Mouse (Mus musculus): ENCODE data around the gene Gm28048. TPM values are rescaled to one million over a fixed set of nuclear protein-coding genes. Genes with fewer than 3 reads are reported as not detected.

The Gm28048 gene
- polyA plus RNA-seq, 1 experiment from 2014 or later, result 8.2 TPM

DNA sequence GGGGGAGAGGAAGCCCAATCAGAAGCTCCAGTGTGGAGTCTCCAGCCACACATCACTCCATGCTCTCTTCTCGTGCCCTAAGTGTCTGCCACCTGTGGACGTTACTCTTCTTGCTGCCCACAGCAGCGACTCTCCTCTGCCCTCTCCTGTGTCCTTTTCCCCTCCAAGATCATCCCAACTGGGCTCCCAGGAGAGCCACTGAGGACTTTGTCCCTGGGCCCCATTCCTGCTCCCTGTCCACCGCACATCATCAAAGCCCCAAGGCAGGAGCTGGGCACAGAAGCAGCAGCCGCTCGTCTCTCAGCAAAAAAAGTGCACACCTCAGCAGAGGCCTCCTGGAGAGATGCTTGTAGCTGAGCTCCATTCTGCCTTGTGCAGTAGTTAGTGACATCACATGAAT lies 33.1 kb upstream of the Gm28048 start:
- no peak overlapping the region for H3K9ac ChIP-seq (ENCODE audit: low read depth, low read length)
- no peak overlapping the region for H3K27ac ChIP-seq (ENCODE audit: low read depth, low read length)
- no peaks in the 10 kb centered on the region for H3K4me1 ChIP-seq (ENCODE audit: control insufficient read depth, insufficient read depth, low read length)
- WGBS (ENCODE audit: insufficient replicate concordance), result 73% methylated on average over 6 of the region's 6 CpGs
- no peaks in the 10 kb centered on the region for H3K27me3 ChIP-seq (ENCODE audit: control insufficient read depth, insufficient read depth, low read length)
- no peak for ATAC-seq (replicated peaks; ENCODE audit: insufficient number of reproducible peaks, low FRiP score, low TSS enrichment)
- H3K9me3 ChIP-seq (replicated peaks; ENCODE audit: control insufficient read depth, low read length), result no peaks in the 10 kb centered on the region
- H3K4me2 ChIP-seq, result no peak overlapping the region
- no peak overlapping the region for H3K4me3 ChIP-seq (ENCODE audit: low read depth, low read length)
- H3K36me3 ChIP-seq (ENCODE audit: control insufficient read depth, insufficient read depth, low read length), result no peaks in the 10 kb centered on the region

DNA sequence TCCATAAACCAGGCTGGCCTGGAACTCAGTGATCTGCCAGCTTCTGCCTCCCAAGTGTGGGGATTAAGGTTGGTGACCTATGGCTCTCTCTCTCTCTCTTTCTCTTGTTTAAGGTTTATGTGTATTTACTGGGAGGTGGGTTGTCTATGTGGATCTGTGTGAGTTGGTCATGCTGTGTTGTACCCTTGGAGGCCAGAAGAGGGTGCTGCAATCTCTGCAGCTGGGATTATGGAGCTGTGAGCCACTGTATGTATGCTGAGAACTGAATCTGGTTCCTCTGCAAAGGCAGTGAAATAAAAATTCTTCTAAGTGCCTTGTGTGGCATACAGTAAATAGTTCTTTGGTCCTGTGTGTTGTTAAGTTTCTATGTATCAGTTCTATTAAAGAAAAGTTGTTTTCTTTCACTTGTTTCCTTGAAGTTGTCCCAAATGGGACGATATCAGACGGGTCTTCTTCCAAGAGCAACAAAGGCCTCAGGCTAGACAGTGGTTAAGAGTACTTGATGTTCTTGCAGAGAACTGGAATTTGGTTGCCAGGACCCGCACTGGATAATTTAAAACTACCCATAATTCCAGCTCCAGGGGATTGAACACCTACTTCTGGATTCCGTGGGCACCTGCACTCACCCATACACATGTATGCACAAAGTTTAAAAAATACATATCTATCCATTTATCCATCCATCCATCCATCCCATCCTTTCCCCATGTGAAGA lies 31.8 kb upstream of the Gm28048 start:
- no peak overlapping the region for H3K27ac ChIP-seq (ENCODE audit: low read depth, low read length)
- no peak overlapping the region for H3K4me2 ChIP-seq
- no peaks in the 10 kb centered on the region for H3K27me3 ChIP-seq (ENCODE audit: control insufficient read depth, insufficient read depth, low read length)
- no peak for ATAC-seq (replicated peaks; ENCODE audit: insufficient number of reproducible peaks, low FRiP score, low TSS enrichment)
- no peaks in the 10 kb centered on the region for H3K4me1 ChIP-seq (ENCODE audit: control insufficient read depth, insufficient read depth, low read length)
- 79% methylated on average over 4 of the region's 4 CpGs for WGBS (ENCODE audit: insufficient replicate concordance)
- H3K9ac ChIP-seq (ENCODE audit: low read depth, low read length), result no peak overlapping the region
- no peak overlapping the region for H3K4me3 ChIP-seq (ENCODE audit: low read depth, low read length)
- no peaks in the 10 kb centered on the region for H3K36me3 ChIP-seq (ENCODE audit: control insufficient read depth, insufficient read depth, low read length)
- no peaks in the 10 kb centered on the region for H3K9me3 ChIP-seq (replicated peaks; ENCODE audit: control insufficient read depth, low read length)

DNA sequence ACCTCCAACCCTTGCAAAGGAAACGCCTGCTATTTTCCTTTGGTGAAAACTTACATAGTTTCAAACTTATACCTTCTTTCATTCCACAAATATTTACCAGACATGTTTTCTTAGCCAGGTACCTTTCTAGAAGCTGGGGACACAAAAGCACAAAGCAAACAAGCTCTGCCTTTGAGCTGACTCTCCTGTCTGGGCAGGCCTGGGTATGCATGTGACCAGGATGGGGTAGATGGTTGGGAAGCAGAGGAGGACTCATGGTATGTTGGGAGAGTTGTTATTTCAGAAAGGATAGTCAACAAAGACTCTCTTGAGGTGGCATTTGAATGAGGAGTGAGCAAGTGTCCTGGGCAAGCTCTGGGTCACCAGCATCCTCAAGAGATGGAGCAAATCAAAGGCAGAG lies 31.2 kb upstream of the Gm28048 start:
- Histone ChIP-seq H3K27me3 (ENCODE audit: control insufficient read depth, insufficient read depth, low read length) (no peaks in the 10 kb centered on the region), H3K4me3 (ENCODE audit: low read depth, low read length) (no peak overlapping the region), H3K4me1 (ENCODE audit: control insufficient read depth, insufficient read depth, low read length) (no peaks in the 10 kb centered on the region), H3K4me2 (no peak overlapping the region), H3K36me3 (ENCODE audit: control insufficient read depth, insufficient read depth, low read length) (no peaks in the 10 kb centered on the region), H3K27ac (ENCODE audit: low read depth, low read length) (no peak overlapping the region), H3K9ac (ENCODE audit: low read depth, low read length) (no peak overlapping the region), H3K9me3 (replicated peaks; ENCODE audit: control insufficient read depth, low read length) (no peaks in the 10 kb centered on the region)
- 68% methylated on average over 1 of the region's 1 CpGs for WGBS (ENCODE audit: insufficient replicate concordance)
- ATAC-seq (replicated peaks; ENCODE audit: insufficient number of reproducible peaks, low FRiP score, low TSS enrichment), result no peak

- Histone ChIP-seq H3K4me3 (ENCODE audit: low read depth, low read length) (peak overlapping the region; percentile 64), H3K36me3 (ENCODE audit: control insufficient read depth, insufficient read depth, low read length) (peaks cover 7% of the 10 kb centered on the region), H3K27me3 (ENCODE audit: control insufficient read depth, insufficient read depth, low read length) (no peaks in the 10 kb centered on the region), H3K4me2 (peak overlapping the region; percentile 87), H3K4me1 (ENCODE audit: control insufficient read depth, insufficient read depth, low read length) (peaks cover 3% of the 10 kb centered on the region; the same call in 1 of the 2 replicates), H3K9ac (ENCODE audit: low read depth, low read length) (no peak overlapping the region), H3K27ac (ENCODE audit: low read depth, low read length) (no peak overlapping the region), H3K9me3 (replicated peaks; ENCODE audit: control insufficient read depth, low read length) (no peaks in the 10 kb centered on the region)
- no peak for ATAC-seq (replicated peaks; ENCODE audit: insufficient number of reproducible peaks, low FRiP score, low TSS enrichment)
- 28% methylated on average over 4 of the region's 4 CpGs for WGBS (ENCODE audit: insufficient replicate concordance)
Observed at GRCm38 (mm10) chr11:23008824-23009200, 26.9 kb upstream of the Gm28048 start.

- Histone ChIP-seq H3K27ac (ENCODE audit: low read depth, low read length) (peak overlapping the region; percentile 92), H3K9ac (ENCODE audit: low read depth, low read length) (peak overlapping the region; percentile 83), H3K36me3 (ENCODE audit: control insufficient read depth, insufficient read depth, low read length) (peaks cover 8% of the 10 kb centered on the region), H3K27me3 (ENCODE audit: control insufficient read depth, insufficient read depth, low read length) (no peaks in the 10 kb centered on the region), H3K9me3 (replicated peaks; ENCODE audit: control insufficient read depth, low read length) (no peaks in the 10 kb centered on the region), H3K4me2 (peak overlapping the region; percentile 87), H3K4me1 (ENCODE audit: control insufficient read depth, insufficient read depth, low read length) (peaks cover 3% of the 10 kb centered on the region; the same call in 1 of the 2 replicates), H3K4me3 (ENCODE audit: low read depth, low read length) (peak overlapping the region; percentile 64)
- peak; percentile 90 for ATAC-seq (replicated peaks; ENCODE audit: insufficient number of reproducible peaks, low FRiP score, low TSS enrichment)
- under 1% methylated on average over 40 of the region's 40 CpGs for WGBS (ENCODE audit: insufficient replicate concordance)
Observed at GRCm38 (mm10) chr11:23008181-23008823, 26.4 kb upstream of the Gm28048 start.

- no peaks in the 10 kb centered on the region for H3K27me3 ChIP-seq (ENCODE audit: control insufficient read depth, insufficient read depth, low read length)
- 2% methylated on average over 22 of the region's 22 CpGs for WGBS (ENCODE audit: insufficient replicate concordance)
- peak within 1 kb of the TSS; percentile 64 for H3K4me3 ChIP-seq (ENCODE audit: low read depth, low read length)
- H3K36me3 ChIP-seq (ENCODE audit: control insufficient read depth, insufficient read depth, low read length), result peaks cover 9% of the 10 kb centered on the region
- H3K9ac ChIP-seq (ENCODE audit: low read depth, low read length), result peak within 1 kb of the TSS; percentile 83
- peak within 1 kb of the TSS; percentile 87 for H3K4me2 ChIP-seq
- peaks cover 3% of the 10 kb centered on the region; the same call in 1 of the 2 replicates for H3K4me1 ChIP-seq (ENCODE audit: control insufficient read depth, insufficient read depth, low read length)
- peak within 1 kb of the TSS; percentile 92 for H3K27ac ChIP-seq (ENCODE audit: low read depth, low read length)
- ATAC-seq (replicated peaks; ENCODE audit: insufficient number of reproducible peaks, low FRiP score, low TSS enrichment), result peak; percentile 95
- H3K9me3 ChIP-seq (replicated peaks; ENCODE audit: control insufficient read depth, low read length), result no peaks in the 10 kb centered on the region
Observed at GRCm38 (mm10) chr11:23007481-23008180, 25.7 kb upstream of the Gm28048 start, which contains the start of gene Fam161a. Gene Fam161a, plus strand, starts transcription at chr11:23007531.

DNA sequence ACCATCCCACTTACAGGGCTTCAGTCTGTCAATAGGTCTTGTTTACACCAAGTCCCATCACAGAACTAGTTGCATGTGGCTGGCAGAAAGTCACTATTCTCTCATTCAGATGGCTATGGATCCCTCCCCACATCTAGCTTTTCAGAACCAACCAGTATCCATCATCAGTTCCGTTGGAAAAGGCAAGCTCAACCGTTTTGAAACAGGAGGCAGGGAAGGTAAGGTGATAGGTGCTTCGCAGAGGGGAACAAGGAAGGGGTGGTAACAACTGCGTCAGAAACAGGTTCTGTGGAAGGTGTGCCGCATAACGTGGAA lies 25.2 kb upstream of the Gm28048 start:
- H3K4me1 ChIP-seq (ENCODE audit: control insufficient read depth, insufficient read depth, low read length), result peaks cover 3% of the 10 kb centered on the region; the same call in 1 of the 2 replicates
- H3K27ac ChIP-seq (ENCODE audit: low read depth, low read length), result peak overlapping the region; percentile 54; the same call in 1 of the 2 replicates
- peak overlapping the region; percentile 64 for H3K4me3 ChIP-seq (ENCODE audit: low read depth, low read length)
- peak overlapping the region; percentile 64 for H3K9ac ChIP-seq (ENCODE audit: low read depth, low read length)
- ATAC-seq (replicated peaks; ENCODE audit: insufficient number of reproducible peaks, low FRiP score, low TSS enrichment), result no peak
- 5% methylated on average over 6 of the region's 6 CpGs for WGBS (ENCODE audit: insufficient replicate concordance)
- H3K27me3 ChIP-seq (ENCODE audit: control insufficient read depth, insufficient read depth, low read length), result no peaks in the 10 kb centered on the region
- no peaks in the 10 kb centered on the region for H3K9me3 ChIP-seq (replicated peaks; ENCODE audit: control insufficient read depth, low read length)
- H3K4me2 ChIP-seq, result peak overlapping the region; percentile 87
- peaks cover 15% of the 10 kb centered on the region for H3K36me3 ChIP-seq (ENCODE audit: control insufficient read depth, insufficient read depth, low read length)

DNA sequence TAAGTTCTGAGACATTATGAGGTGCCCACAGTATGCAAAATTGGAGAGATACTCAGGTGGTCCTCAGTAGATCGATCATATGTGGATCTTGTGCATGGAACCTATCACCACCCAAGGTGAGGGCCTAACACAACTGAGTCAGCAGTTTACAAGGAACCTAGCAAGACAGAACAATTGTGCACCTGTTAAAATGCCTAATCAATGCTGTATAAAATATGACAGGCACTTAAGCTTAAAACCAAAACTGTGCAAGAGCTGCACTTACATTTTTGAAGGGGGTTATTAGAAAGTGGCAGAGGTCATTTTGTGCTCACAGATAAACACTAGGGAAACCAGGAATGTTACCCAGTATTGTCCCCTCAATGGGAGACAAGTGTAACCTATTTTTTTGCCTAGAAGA lies 23.4 kb upstream of the Gm28048 start:
- Histone ChIP-seq H3K4me3 (ENCODE audit: low read depth, low read length) (no peak overlapping the region), H3K4me2 (no peak overlapping the region), H3K27me3 (ENCODE audit: control insufficient read depth, insufficient read depth, low read length) (no peaks in the 10 kb centered on the region), H3K27ac (ENCODE audit: low read depth, low read length) (no peak overlapping the region), H3K36me3 (ENCODE audit: control insufficient read depth, insufficient read depth, low read length) (peaks cover 27% of the 10 kb centered on the region), H3K4me1 (ENCODE audit: control insufficient read depth, insufficient read depth, low read length) (peaks cover 3% of the 10 kb centered on the region; the same call in 1 of the 2 replicates), H3K9me3 (replicated peaks; ENCODE audit: control insufficient read depth, low read length) (no peaks in the 10 kb centered on the region), H3K9ac (ENCODE audit: low read depth, low read length) (no peak overlapping the region)
- ATAC-seq (replicated peaks; ENCODE audit: insufficient number of reproducible peaks, low FRiP score, low TSS enrichment), result no peak
- 86% methylated on average over 1 of the region's 1 CpGs for WGBS (ENCODE audit: insufficient replicate concordance)

Measured in heart, embryonic 11.5 days (tissue).